Mouse (Mus musculus): ENCODE measurements around the gene Lilrb4a.
"Not testable (repeated sequence)": the region's sequence is repeated elsewhere in the genome, so short reads cannot be mapped to it uniquely, and the experiment has no call there.

The Lilrb4a gene

GRCm38 (mm10) chr10:51490691-51491090 lies at the start of gene Lilrb4a:
Gene Lilrb4a, plus strand, starts transcription at chr10:51490956.
- not testable (repeated sequence) for DNase-seq (ENCODE audit: low read depth)

DNA sequence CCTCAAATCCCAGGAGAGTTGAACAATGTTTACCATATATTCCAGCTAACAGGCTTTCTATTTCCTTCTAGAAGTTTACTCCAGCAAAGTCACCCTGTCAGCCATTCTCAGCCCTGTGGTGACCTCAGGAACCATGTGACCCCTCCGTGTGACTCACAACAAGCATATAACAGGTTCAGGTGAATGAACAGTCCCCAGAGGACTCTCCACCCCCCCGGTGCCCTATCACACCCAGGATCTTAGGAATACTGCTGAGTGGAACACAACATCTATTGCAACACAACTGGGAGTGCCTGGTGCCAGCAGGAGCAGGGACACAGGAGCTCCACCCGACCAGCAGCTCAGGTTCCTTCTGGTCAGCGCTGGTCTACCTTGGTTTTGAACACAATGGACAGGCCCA lies 39.1 kb upstream of the Lilrb4a start:
- DNase-seq (ENCODE audit: low read depth): no peak

- DNase-seq (ENCODE audit: low read depth): peak; percentile 2
These were observed 37.0 kb upstream of the Lilrb4a start for GRCm38 (mm10) chr10:51453616-51454298.

GRCm38 (mm10) chr10:51454365-51454764 lies 36.4 kb upstream of the Lilrb4a start:
- DNase-seq (ENCODE audit: low read depth): peak; percentile 5

DNA sequence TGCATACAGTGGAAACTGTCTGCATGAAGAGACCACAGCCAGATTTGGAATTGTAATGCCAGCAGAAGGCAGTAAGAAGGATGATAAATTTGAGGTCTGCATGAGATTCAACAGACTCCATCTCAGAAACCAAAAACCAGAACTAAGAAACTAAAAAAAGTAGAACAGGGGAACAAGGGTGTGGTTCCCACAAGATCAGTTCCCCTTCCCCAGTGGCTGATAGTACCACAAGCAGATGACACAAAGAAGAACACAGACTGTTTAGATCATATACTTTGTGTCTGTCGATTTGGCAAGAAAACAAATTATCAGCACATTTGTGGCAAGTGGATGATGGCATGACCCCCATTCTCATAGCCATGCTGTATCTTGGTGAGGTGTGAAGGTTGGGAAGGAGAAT lies 35.0 kb upstream of the Lilrb4a start:
- peak; percentile 2 for DNase-seq (ENCODE audit: low read depth)

DNA sequence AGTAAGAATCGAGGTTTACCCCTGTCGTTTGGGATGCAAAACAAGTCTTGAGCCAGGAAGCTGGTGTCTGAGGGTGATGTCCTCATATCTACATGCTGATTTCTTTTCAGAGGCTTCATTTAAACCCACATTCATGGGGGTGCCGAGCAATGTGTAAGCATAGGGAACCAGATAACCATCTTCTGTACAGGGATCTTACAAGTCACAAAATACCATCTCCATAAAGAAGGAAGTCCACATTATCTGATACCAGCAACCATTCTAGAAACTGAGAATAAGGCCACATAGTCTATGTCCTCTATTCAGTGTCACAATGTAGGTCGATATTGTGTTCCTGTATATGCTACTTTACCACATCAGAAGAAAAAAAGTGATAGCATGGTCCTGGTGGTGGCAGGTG lies 34.4 kb upstream of the Lilrb4a start:
- no peak for DNase-seq (ENCODE audit: low read depth)

DNA sequence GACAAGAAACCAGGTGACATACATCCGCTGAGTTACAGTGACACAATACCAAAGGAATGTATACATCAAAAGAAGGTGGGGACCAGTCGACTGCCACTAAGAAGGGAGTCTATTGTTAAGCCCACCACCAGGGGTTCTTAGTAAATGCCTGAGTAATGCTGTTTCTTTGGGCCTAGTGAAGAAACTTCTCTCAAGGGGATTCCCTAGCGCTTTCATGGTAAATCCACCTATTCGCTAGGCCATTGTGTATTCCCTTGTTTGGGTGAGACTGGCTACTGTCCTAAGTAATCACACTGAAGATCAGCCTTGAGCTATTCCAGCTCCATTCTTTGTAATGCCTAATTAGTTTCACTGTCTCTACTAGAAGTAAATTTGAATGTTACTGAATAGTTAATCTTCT lies 27.0 kb upstream of the Lilrb4a start:
- not testable (repeated sequence) for DNase-seq (ENCODE audit: low read depth)

GRCm38 (mm10) chr10:51480397-51480796 lies 10.4 kb upstream of the Lilrb4a start, which contains the start of the genes Gm49339 and Lilr4b:
Gene Gm49339, plus strand, starts transcription at chr10:51480612.
Gene Lilr4b, plus strand, starts transcription at chr10:51480632.
- not testable (repeated sequence) for DNase-seq (ENCODE audit: low read depth)

- no peak for DNase-seq (ENCODE audit: low read depth)
These were observed 29.3 kb downstream of the Lilrb4a start for GRCm38 (mm10) chr10:51520021-51520420.

DNA sequence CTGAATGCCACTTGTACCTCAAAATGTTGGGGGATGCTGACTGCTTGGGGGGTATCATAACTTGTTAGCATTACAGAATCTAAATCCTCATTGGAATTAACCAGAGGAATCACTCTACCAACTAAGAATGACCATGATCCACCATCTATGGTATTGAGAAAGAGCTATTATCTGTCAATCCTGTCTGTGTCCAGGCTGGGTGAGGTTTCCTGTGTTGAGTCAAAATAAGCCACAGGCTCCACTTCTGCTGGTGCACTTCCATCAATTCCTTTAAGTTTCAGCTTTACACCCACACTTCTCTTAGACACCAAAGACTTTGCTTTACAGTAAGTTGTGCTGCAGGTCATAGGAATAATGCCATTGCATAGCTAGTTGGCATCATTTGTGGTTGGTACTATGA lies 30.7 kb downstream of the Lilrb4a start:
- no peak for DNase-seq (ENCODE audit: low read depth)

DNA sequence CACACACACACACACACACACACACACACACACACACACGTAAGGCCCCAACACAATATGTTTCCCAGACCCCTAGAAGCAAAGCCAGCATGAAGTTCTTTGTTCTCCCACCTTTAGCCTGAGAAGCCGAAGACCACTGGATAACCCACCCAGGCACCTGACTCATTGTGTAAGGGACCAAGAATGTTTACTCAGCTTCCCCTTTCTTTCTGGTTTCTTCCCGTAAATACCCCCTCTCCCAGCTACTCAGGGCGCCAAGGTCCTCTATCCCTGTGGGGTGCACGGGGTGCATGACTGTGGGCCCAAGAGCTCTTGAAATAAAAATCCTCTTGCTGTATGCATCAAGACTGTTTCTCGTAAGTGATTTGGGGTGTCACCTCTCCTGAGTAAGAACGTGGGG lies 35.3 kb downstream of the Lilrb4a start:
- DNase-seq (ENCODE audit: low read depth): no peak

GRCm38 (mm10) chr10:51526633-51527032 lies 35.9 kb downstream of the Lilrb4a start:
- no peak for DNase-seq (ENCODE audit: low read depth)

DNA sequence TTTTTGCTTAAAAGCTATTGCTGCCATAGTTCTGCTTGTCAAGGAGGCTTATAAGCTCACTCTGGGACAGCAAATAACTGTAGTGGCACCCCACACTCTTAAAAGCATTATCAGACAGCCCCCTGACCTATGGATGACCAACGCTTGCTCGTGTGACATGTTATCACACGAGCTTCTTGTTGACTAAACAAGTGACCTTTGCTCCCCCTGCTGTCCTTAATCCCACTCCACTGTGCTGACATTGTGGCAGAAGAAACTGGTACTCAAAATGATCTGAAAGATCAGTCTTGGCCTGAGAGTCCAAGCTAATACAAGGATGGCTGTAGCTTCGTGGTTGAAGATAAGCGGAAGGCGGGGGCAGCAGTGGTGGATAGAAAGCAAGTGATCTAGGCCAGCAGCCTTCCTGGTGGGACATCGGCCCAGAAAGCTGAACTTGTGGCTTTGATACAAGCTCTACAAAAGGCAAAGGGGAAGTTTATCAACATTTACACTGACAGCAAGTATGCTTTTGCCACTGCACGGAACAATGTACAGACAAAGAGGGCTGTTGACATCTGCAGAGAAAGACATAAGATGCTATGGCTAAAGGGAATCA lies 38.2 kb downstream of the Lilrb4a start:
- no peak for DNase-seq (ENCODE audit: low read depth)

DNA sequence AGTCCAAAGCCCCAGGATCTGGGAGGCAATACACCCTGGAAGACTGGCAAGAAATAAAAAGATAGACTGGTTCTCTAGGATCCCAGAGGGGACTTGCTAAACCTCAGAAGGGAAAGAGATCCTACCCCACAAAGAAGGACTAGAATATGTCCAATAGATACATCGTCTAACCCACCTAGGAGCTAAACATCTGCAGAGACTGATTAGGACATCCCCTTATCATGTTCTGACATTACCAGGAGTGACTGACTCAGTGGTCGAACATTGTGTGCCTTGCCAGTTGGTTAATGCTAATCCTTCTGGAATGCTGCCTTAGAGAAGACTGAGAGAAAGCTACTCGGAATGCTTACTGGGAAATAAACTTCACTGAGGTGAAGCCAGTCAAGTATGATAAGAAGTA lies 38.7 kb downstream of the Lilrb4a start:
- DNase-seq (ENCODE audit: low read depth): no peak

DNA sequence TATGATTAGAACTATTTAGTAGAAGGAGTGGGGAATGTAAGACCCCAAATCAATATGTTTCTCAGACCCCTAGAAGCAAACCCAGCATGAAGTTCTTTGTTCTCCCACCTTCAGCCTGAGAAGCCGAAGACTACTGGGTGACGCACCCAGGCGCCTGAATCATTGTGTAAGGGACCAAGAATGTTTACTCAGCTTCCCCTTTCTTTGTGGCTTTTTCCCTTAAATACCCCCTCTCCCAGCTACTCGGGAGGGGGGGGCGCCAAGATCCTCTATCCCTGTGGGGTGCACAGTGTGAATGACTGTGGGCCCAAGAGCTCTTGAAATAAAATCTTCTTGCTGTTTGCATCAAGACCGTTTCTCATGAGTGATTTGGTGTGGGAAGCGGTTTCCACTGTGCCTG lies 40.1 kb downstream of the Lilrb4a start:
- no peak for DNase-seq (ENCODE audit: low read depth)
